Mouse (Mus musculus): Measurements from ENCODE around the gene Dnmt3c. TPM values are rescaled to one million over a fixed set of nuclear protein-coding genes. Genes with fewer than 3 reads are reported as not detected.
"Not testable (repeated sequence)": the region's sequence is repeated elsewhere in the genome, so short reads cannot be mapped to it uniquely, and the experiment has no call there.

Gene Dnmt3c
- total and polyA plus RNA-seq, 3 experiments = 0.04 TPM; not detected in 2

DNA sequence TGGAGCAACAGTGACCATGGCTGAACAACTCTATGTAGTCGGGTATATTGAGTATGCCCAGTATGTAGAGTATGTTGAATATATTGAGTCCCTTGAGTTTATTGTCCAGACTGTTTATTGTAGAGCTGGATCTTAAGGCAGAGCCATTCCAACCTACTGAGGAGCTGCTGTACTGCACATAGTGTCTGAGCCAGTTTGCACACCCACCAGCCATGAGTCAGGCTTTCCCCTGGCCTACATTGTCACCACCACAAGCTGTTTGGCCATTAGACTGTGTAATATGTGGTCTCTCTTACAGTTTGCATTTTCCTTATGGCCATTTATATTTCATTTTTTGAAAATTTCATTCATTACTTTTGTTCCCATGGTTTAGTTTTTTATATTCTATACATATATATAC lies 16.5 kb upstream of the Dnmt3c start:
- Histone ChIP-seq H3K4me1 (ENCODE audit: control insufficient read depth in 1 of 2, insufficient read depth in 2 of 2) (no peaks in the 10 kb centered on the region), H3K4me2 (ENCODE audit: insufficient read depth, low read depth, poor library complexity, severe bottlenecking) (no peak overlapping the region), H3K36me3 (replicated peaks in 1 of 2; ENCODE audit: control insufficient read depth in 1 of 2, insufficient read depth in 1 of 2, low read length in 1 of 2) (peaks cover 4 to 44% of the 10 kb centered on the region in 2 experiments), H3K4me3 (replicated peaks in 1 of 3; ENCODE audit: low read depth in 2 of 3, low read length in 2 of 3, poor library complexity in 1 of 3) (no peak overlapping the region), H3K27me3 (replicated peaks) (no peaks in the 10 kb centered on the region), H3K27ac (ENCODE audit: insufficient read depth, low read depth) (no peak overlapping the region), H3K9me3 (replicated peaks; ENCODE audit: low read length) (no peaks in the 10 kb centered on the region), H3K79me2 (replicated peaks; ENCODE audit: control insufficient read depth, extremely low read depth, insufficient read depth, poor library complexity, severe bottlenecking) (no peaks in the 10 kb centered on the region), H3K9ac (ENCODE audit: insufficient read depth, low read depth) (no peak overlapping the region)
- TF ChIP-seq HCFC1 (IDR thresholded peaks at IDR 0.05; ENCODE audit: low read depth, low read length) = no peak
- TF ChIP-seq MXI1 (IDR thresholded peaks at IDR 0.05; ENCODE audit: low read depth, low read length) = no peak
- TF ChIP-seq TBP (conservative IDR thresholded peaks at IDR 0.05; ENCODE audit: low read depth, low read length) = no peak
- no peak for TF ChIP-seq CHD2 (IDR thresholded peaks at IDR 0.05; ENCODE audit: low read length)
- TF ChIP-seq ZNF384 (IDR thresholded peaks at IDR 0.05; ENCODE audit: low read depth, low read length) = no peak
- no peak for TF ChIP-seq NELFE (IDR thresholded peaks at IDR 0.05; ENCODE audit: low read depth, low read length)
- TF ChIP-seq JUND (conservative IDR thresholded peaks at IDR 0.05; ENCODE audit: low read depth, low read length) = no peak
- TF ChIP-seq USF1 (IDR thresholded peaks at IDR 0.05; ENCODE audit: low read depth, low read length) = no peak
- TF ChIP-seq ZKSCAN1 (IDR thresholded peaks at IDR 0.05; ENCODE audit: borderline replicate concordance, low read depth, low read length) = no peak
- no peak for DNase-seq (ENCODE audit: extremely low read depth)
- dilution Hi-C loops (cut with MboI; ENCODE audit: extremely low pct_ligation_motif_present, extremely low pct_unique_long_range_greater_than_20kb, low sequenced_read_pairs) (no loop called here), in situ Hi-C loops (cut with MboI; ENCODE audit: low pct_ligation_motif_present, low pct_unique_long_range_greater_than_20kb, low sequenced_read_pairs) (no loop called here)

DNA sequence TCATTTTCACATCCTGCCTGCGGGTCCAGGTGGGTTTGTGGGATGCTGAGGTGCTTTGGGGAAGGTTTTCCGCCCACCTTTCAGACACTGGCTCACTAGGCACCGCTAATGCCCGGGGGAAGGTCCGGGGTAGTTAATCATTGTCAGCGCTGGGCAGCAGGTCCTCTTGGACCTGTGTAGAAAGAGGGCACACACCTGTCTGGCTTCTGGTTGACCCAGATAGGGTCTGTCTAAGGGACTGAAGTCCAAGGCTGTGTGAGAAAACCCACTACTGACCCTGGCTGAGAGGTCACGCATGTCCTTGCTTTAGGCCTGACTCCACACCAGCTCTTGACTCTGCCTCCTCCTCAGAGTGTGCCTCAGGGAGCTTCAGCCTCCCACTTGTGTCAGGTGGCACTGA lies 3.0 kb upstream of the Dnmt3c start:
- H3K36me3 ChIP-seq (replicated peaks in 1 of 2; ENCODE audit: control insufficient read depth in 1 of 2, insufficient read depth in 1 of 2, low read length in 1 of 2); H3K27ac ChIP-seq (ENCODE audit: insufficient read depth, low read depth); H3K4me3 ChIP-seq (replicated peaks in 1 of 3; ENCODE audit: low read depth in 2 of 3, low read length in 2 of 3, poor library complexity in 1 of 3); H3K4me2 ChIP-seq (ENCODE audit: insufficient read depth, low read depth, poor library complexity, severe bottlenecking); DNase-seq (ENCODE audit: extremely low read depth); H3K9ac ChIP-seq (ENCODE audit: insufficient read depth, low read depth); H3K9me3 ChIP-seq (replicated peaks; ENCODE audit: low read length); in situ Hi-C loops (cut with MboI; ENCODE audit: low pct_ligation_motif_present, low pct_unique_long_range_greater_than_20kb, low sequenced_read_pairs); H3K79me2 ChIP-seq (replicated peaks; ENCODE audit: control insufficient read depth, extremely low read depth, insufficient read depth, poor library complexity, severe bottlenecking); dilution Hi-C loops (cut with MboI; ENCODE audit: extremely low pct_ligation_motif_present, extremely low pct_unique_long_range_greater_than_20kb, low sequenced_read_pairs); H3K4me1 ChIP-seq (ENCODE audit: control insufficient read depth in 1 of 2, insufficient read depth in 2 of 2): not testable (repeated sequence)
- H3K27me3 ChIP-seq (replicated peaks) = peaks cover 11% of the 10 kb centered on the region

DNA sequence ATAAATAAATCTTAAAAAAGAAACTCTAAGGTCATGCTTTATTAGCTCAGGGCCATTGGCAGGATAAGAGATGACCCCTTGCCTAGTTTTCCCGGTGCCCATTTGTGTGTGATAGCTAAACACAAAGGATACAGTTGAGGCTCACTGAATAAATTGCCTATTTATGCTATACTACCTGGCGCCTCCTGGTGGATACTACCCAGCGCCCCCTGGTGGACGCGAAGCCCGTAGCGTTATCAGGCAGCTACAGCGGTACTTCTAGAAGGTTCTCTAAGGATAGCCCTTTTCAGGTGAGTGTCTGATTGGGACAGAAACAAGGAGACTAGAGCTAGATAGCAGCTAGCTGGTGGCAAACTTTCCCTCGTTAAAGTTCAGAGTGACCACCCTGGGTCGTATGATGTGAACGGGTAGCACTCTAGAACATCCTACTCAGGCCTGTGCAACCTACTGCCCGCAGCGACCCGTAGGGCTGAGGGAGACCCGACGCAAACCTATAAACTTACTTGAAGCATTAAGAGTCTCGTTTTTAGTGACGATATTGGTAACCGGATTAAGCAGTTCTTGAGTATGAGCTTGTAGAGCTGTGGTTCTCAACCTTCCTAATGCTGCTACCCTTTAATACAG lies 1.9 kb upstream of the Dnmt3c start:
- DNase-seq (ENCODE audit: extremely low read depth) = peak; percentile 69
- no peaks in the 10 kb centered on the region for H3K4me1 ChIP-seq (ENCODE audit: control insufficient read depth in 1 of 2, insufficient read depth in 2 of 2)
- no peak overlapping the region for H3K4me3 ChIP-seq (replicated peaks in 1 of 3; ENCODE audit: low read depth in 2 of 3, low read length in 2 of 3, poor library complexity in 1 of 3)
- no peak overlapping the region for H3K9ac ChIP-seq (ENCODE audit: insufficient read depth, low read depth)
- no peaks in the 10 kb centered on the region for H3K79me2 ChIP-seq (replicated peaks; ENCODE audit: control insufficient read depth, extremely low read depth, insufficient read depth, poor library complexity, severe bottlenecking)
- peaks cover 11% of the 10 kb centered on the region for H3K27me3 ChIP-seq (replicated peaks)
- no peaks in the 10 kb centered on the region for H3K36me3 ChIP-seq (replicated peaks in 1 of 2; ENCODE audit: control insufficient read depth in 1 of 2, insufficient read depth in 1 of 2, low read length in 1 of 2)
- in situ Hi-C loops (cut with MboI; ENCODE audit: low pct_ligation_motif_present, low pct_unique_long_range_greater_than_20kb, low sequenced_read_pairs) (no loop called here), dilution Hi-C loops (cut with MboI; ENCODE audit: extremely low pct_ligation_motif_present, extremely low pct_unique_long_range_greater_than_20kb, low sequenced_read_pairs) (no loop called here)
- no peak overlapping the region for H3K4me2 ChIP-seq (ENCODE audit: insufficient read depth, low read depth, poor library complexity, severe bottlenecking)
- TF ChIP-seq RAD21 (IDR thresholded peaks at IDR 0.05; ENCODE audit: low read depth, low read length) (peak; percentile 45), NELFE (IDR thresholded peaks at IDR 0.05; ENCODE audit: low read depth, low read length) (peak; percentile 28; the same call in 1 of the 2 replicates), ETS1 (conservative IDR thresholded peaks at IDR 0.05; ENCODE audit: low read depth, low read length) (no peak), SMC3 (IDR thresholded peaks at IDR 0.05; ENCODE audit: low read depth, low read length) (peak; percentile 93), MEF2A (IDR thresholded peaks at IDR 0.05; ENCODE audit: borderline replicate concordance, low read depth, low read length) (no peak), CTCF (conservative IDR thresholded peaks at IDR 0.05 in 1 of 2, IDR thresholded peaks at IDR 0.05 in 1 of 2; ENCODE audit: low read depth in 2 of 2, low read length in 2 of 2) (peak; percentile 89 to 99)
- no peak overlapping the region for H3K27ac ChIP-seq (ENCODE audit: insufficient read depth, low read depth)
- H3K9me3 ChIP-seq (replicated peaks; ENCODE audit: low read length) = no peaks in the 10 kb centered on the region

Data from CH12.LX (cell line).